Mouse (Mus musculus) adrenal gland, postnatal 36 days (tissue): ENCODE results near the gene Pcnx. TPM values are rescaled to one million over a fixed set of nuclear protein-coding genes. Genes with fewer than 3 reads are reported as not detected.

Source experiments
- DNase-seq, 2 experiments: peaks; one replicate each; pipeline ENCODE4 v3.0.0; 2021; ENCODE audit warnings: mixed read lengths in 1 of 2
- total RNA-seq, 2 experiments: library from RNA; stranded (reverse); gene quantifications; 2 replicates each; pipeline ENCODE4 v1.2.3; 2021

Gene Pcnx
- total RNA-seq, 2 experiments from 2014 or later, result 52.7 to 54.6 TPM

- no peak for DNase-seq
These were observed 44.6 kb downstream of the Pcnx start for GRCm38 (mm10) chr12:81904456-81904855.

DNA sequence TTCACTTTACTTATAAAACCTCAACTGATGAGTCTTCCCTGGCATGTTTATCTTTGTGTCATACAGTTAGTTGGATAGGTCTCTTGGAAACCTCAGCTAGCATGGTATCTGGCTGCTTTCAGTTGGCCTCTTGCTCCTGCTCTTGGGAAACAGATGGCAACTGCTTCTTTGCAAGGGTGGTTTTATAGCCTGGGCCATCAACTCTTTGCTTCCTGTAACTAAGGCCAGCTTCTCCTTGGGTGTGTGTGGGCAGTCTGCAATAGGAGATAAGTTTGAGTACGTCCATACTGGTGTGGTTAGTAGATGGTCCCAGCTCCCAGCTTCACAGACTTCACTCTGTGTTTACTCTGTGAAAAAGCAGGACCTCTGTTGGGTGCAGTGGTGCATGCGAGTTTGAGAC is 46.0 kb downstream of the Pcnx start:
- DNase-seq, result no peak

DNA sequence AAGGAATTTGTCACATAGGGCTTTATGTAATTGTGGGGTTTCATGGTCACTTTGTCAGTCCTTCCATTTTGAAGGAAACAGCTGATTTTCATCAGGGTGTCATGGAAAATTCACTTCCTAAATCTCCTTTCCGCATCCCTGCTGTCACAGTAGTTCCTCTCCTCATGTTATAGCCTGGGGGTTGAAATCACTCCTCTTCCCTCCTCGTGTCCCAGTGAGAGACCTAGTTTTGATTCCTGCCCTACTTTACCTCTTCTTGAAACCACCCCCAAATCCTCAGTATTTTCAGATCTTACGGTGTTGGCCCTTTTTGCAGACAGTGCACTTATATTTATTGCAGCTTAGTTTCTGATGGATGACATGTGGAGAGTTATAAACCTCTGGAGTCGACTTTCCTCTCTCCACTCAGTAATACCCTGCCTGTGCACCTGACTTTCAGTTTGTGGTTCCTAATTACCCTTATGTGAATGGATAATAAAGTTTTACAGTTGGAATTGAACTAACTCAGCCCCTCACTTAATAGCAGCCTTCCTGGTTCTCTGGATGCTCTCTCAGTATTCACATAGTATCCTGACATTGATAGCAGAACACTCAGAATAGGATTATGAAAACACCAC is 48.0 kb downstream of the Pcnx start:
- no peak for DNase-seq

DNA sequence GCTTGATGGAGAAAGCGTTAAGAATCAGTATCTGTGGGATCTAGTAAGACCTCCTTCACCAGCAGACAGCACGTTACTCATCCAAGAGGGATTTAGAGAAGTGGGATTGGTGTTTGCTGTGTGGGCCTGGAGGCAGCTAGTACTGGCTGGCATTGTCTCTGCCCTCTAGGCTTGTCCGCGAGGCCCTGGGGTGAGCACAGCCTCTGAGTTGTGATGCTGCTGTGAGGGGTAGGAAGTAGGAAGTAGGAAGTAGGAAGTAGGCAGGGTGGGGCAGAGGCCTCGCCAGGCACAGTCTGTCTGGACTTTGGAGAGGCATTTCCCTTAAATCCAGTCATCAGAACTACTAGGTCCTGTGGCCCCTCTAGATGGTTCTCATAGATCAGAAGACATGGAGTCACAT is 50.6 kb downstream of the Pcnx start:
- no peak for DNase-seq

DNA sequence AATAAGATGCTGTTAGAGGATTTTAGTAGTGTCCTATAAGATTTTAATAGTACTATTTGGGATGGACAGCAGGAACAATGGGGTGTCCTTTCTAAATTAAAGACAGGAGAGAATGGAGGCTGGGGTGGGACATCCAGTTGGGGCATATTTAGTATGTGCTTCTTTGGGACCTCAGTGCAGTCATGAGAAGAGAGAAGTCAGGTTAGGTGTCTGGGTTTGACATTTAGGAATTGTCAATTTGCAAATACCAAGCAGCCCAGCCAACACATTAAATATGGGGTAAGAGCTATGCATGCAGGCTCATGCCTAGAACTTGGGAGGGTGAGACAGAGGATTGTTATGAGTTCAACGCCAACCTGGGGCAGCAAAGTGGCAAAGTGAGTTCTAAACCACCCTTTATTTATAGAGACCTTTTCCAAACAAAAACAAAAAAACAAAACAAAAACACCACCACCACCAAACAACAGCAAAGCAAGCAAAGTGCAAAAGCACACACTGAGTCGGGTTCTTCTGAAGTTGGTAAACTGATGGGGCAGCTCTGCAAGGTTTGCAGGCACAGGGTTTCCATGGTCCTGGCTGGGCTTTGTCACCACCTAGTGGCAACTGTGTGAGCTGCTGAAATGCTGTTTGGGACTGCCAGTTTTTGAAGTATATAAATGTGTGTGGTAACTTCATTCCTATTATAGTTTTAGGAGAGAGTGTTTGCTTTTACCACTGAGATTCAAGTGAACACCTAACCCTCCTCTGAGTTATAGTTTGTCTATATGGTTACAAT is 55.5 kb downstream of the Pcnx start:
- peak; percentile 78 to 83 for DNase-seq

DNA sequence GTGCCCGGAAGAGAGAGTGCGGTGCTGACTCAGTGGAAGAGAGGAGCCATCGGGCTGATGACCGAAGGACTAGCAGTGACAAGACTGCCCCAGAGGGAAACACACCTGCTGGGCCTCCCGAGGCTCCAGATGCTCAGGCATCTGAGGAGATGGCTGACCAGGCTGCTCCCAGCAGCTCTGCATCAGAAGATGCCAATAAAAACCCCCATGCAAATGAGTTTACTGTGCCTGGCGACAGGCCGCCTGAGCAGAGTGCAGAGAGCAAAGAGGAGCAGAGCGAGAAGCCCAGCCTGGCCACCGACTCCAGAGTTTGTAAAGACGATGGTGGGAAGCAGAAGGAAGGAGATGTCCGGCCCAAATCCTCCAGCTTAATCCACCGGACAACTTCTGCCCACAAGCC is 58.5 kb downstream of the Pcnx start:
- no peak for DNase-seq

GRCm38 (mm10) chr12:81918886-81919285 is 59.1 kb downstream of the Pcnx start:
- DNase-seq, result no peak

GRCm38 (mm10) chr12:81920027-81920426 is 60.2 kb downstream of the Pcnx start:
- no peak for DNase-seq

- no peak for DNase-seq
These were observed 60.8 kb downstream of the Pcnx start for GRCm38 (mm10) chr12:81920614-81921013.

DNA sequence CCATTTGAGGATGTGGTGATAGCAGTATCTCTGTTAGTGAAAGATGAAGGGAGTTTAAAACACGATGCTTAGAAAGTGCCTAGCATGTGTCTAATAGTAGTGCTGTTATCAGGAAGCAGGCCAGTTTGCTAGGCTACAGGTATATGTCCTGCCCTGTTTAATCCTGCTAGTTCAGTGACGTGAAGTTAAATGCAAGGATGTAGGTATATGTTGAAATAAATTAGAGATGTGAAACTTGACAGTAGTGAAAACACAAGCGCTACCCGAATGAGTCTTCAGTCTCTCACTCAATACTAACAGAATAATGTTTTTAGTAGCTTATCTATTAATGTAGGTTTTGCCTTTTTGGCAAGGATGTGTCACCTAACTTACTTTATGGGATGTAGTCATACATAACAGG is 62.0 kb downstream of the Pcnx start:
- DNase-seq, result no peak

DNA sequence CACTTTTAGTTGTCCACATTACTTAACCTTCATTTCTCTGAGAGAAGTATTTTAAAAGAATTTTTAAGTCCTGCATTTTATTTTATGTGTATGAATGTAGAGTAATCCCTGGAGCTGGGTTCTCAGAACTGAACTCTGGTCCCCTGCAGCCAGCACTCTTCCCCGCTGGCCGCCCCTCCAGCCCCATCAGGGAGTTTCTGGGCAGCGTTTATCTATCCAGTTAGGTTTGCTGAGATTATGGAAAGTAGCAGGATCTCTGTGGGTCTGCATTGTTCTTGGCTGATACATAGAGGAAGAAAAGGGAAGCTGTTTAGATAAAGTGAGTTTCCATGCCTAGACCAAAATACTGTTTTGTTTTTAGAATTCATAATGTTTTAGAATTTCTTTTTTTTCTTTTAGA is 63.0 kb downstream of the Pcnx start:
- DNase-seq, result no peak

DNA sequence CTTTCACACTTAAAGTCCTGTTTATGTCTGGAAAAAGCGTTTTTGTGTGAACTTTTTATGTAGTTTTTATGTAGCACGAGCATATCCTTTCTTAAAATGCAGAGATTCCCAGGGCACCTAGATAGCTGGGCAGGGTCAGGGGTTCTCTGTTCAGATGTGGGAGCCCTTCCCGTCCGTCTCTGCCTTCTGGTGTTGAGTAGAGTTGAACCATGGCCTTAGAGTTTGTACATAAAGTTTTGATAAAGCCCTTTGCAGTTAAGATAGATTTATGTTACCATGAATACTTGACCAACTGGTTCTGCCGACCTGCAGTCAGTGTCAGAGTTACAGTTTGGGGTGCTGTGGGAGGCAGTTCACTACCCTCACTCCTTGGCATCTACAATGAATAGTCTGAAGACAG is 67.3 kb downstream of the Pcnx start:
- no peak for DNase-seq

DNA sequence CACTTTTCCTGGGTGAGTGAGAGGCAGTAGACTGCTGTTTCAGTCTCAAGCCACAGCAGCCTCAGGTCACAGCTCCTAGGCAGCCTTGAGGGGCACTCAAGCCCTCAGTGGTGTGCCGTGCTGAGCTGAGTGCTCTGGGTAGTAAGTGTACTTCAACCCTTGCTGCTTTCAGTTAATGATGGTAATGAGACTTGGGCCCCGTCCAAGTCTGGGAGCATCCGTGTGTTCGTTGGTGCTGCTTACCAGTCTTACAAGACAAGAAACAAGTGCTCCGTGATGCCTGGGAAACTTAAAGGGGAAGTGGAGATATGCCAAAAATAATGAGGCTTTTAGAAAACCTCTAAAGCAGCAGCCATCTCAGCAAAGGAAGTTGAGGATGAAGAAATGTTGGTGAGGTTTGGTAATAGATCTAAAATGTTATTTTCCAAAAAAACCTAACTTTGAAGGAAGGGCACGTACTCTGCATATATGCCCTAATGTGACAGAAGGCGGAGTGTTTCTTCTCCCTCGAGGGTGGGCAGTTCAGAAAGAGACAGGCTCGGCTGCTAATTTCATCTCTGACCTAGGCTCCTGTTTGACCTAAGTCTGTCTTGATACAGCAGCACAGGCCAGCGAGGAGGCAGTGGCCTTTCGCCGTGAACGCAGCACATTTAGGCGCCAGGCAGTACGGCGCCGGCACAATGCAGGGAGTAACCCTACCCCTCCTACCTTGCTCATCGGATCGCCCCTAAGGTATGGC is 68.0 kb downstream of the Pcnx start:
- no peak for DNase-seq

GRCm38 (mm10) chr12:81928382-81928770 is 68.6 kb downstream of the Pcnx start:
- DNase-seq, result no peak

DNA sequence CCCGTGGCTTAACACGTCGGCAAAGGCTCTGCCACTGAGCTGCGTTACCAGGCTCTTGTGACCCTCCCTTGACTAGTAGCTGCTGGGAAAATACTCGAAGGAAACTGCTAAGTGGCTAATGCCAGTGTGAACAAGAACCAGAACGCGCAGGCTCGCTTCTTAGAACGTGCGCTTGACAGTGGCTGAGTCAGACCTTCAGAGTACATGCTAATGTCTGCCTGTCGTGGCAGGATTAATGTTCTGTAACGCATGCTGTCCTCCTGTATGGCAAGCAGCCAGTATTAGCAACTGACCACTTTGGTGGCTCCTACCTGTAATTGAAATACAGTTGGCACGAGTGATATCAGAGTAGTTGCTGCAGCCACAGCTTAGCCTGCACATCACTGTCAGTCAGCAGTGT is 72.2 kb downstream of the Pcnx start:
- DNase-seq, result no peak

GRCm38 (mm10) chr12:81933430-81933829 is 73.6 kb downstream of the Pcnx start:
- no peak for DNase-seq

GRCm38 (mm10) chr12:81934510-81934909 is 74.7 kb downstream of the Pcnx start:
- no peak for DNase-seq

GRCm38 (mm10) chr12:81936066-81936465 is 76.2 kb downstream of the Pcnx start:
- DNase-seq, result no peak

DNA sequence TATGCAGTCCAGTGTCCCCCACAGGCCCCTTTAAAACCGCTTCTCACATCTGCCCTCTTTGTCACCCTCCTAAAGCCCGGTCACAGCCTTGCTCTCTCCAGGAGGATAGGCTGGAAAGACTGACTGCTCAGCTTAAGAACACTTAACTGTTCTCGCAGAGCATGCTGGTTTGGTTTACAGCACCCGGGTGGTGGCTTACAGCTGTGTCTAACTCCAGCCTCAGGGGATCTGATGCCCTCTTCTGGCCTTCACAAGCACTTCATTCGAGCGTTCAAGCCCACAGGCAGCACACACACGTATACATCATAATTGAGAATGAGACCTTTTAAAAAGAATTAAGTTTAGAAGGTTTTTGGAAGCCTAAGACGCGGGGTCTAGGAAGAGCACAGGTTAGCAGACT is 81.4 kb downstream of the Pcnx start:
- no peak for DNase-seq

GRCm38 (mm10) chr12:81943331-81944062 is 83.7 kb downstream of the Pcnx start:
- DNase-seq, result no peak

DNA sequence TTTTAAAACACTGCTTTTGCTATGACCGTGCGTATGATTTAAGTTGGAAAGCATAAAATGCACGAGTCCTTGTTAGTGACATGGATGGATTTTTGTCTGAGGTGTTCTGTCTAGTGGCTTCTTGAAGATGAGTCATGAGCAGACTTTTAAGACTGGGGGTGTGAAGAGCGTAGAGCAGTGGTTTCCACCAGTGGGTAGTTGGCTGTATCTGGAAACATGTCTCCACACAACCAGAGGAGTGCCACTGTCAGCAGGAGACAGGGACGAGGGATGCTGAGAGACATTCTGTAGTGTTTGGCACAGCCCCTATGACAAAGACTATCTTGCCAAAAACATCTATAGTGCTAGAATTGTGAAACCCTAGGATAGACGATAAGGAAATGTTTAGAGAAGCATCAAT is 89.2 kb downstream of the Pcnx start:
- DNase-seq, result no peak

- no peak for DNase-seq
These were observed 90.2 kb downstream of the Pcnx start for GRCm38 (mm10) chr12:81950016-81950415.

DNA sequence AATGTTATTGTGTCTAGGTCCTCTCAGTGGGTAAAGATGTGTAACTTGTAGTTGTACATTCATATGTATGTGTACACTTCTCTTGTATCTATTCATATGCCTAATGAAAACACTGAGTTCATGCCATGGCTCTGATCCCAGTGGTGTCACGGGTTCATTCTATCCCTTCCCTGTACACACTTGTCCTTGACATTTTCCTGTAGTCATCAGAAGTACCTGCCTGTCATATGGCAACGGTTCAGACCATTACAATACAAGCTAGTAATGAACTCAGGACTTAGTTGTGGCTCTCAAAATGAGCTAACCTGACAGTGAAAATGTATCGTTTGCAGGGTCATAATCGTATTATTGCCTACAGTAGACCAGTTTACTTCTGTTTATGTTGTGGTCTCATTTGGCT is 98.5 kb downstream of the Pcnx start:
- peak; percentile 28 to 45 for DNase-seq
